Mouse (Mus musculus) stomach, postnatal 0 days (tissue): ENCODE data around the gene Cbarp. TPM values are rescaled to one million over a fixed set of nuclear protein-coding genes. Genes with fewer than 3 reads are reported as not detected.

Experiments
- ATAC-seq: fragments of 200-750 bp; cut with Nextera tagmentation; 2 replicates; pipeline ENCODE4 v1.8.0; 2017; ENCODE audit not compliant: low FRiP score, low TSS enrichment
- DNase-seq: peaks from one replicate; pipeline ENCODE4 v3.0.0-alpha.2; 2016; ENCODE audit warnings: low spot score
- H3K27ac ChIP-seq: fragments of 300-500 bp; sonication (generic); replicated peaks from 2 replicates; pipeline ENCODE4 v1.5.1; 2014; ENCODE audit warnings: mild to moderate bottlenecking, control low read depth
- H3K27me3 ChIP-seq: fragments of 300-500 bp; sonication (generic); 2 replicates; pipeline ENCODE4 v1.6.1; 2014; ENCODE audit warnings: low read length; ENCODE audit not compliant: control insufficient read depth, insufficient read depth
- H3K36me3 ChIP-seq: fragments of 300-500 bp; sonication (generic); 2 replicates; pipeline ENCODE4 v1.6.1; 2014; ENCODE audit warnings: low read length, mixed read lengths; ENCODE audit not compliant: control insufficient read depth, insufficient read depth
- H3K4me1 ChIP-seq: fragments of 300-500 bp; sonication (generic); replicated peaks from 2 replicates; pipeline ENCODE4 v1.6.1; 2014; ENCODE audit warnings: antibody characterized with exemption; ENCODE audit not compliant: control insufficient read depth, insufficient read depth
- H3K4me2 ChIP-seq: fragments of 300-500 bp; sonication (generic); replicated peaks from 2 replicates; pipeline ENCODE4 v1.6.1; 2014; ENCODE audit warnings: low read depth, mild to moderate bottlenecking, control low read depth, moderate library complexity
- H3K4me3 ChIP-seq: fragments of 300-500 bp; sonication (generic); 2 replicates; pipeline ENCODE4 v1.5.1; 2014; ENCODE audit warnings: low read depth, low read length, control low read depth
- H3K9ac ChIP-seq: fragments of 300-500 bp; sonication (generic); 2 replicates; pipeline ENCODE4 v1.6.1; 2014; ENCODE audit warnings: mild to moderate bottlenecking, low read length, control low read depth, mixed read lengths
- H3K9me3 ChIP-seq: fragments of 300-500 bp; sonication (generic); 2 replicates; pipeline ENCODE4 v1.6.1; 2016; ENCODE audit warnings: low read length; ENCODE audit not compliant: control insufficient read depth
- CTCF ChIP-seq: IDR thresholded peaks from 2 replicates; pipeline ENCODE4 v1.5.1; 2016; ENCODE audit warnings: antibody characterized with exemption, low read depth, mild to moderate bottlenecking, moderate library complexity
- EP300 ChIP-seq: optimal IDR thresholded peaks from 2 replicates; pipeline ENCODE3; 2016; ENCODE audit warnings: antibody characterized with exemption
- WGBS: fragments of 180-500 bp; shearing (Covaris S2); extraction: QIAGEN DNeasy Blood & Tissue Kit; methylation state at CpG from one replicate; pipeline ENCODE4 v1.1.7; 2014; 5-methylcytosine and 5-hydroxymethylcytosine counted together
- polyA plus RNA-seq: library from polyadenylated mRNA; unstranded; fragments of >200 nt; fragmentation: Nextera tagmentation; extraction: Ambion mirVana; gene quantifications from 2 replicates; pipeline ENCODE4 v1.2.1, GENCODE M21; 2015

The Cbarp gene
- polyA plus RNA-seq, 1 experiment from 2014 or later: 4.2 TPM

DNA sequence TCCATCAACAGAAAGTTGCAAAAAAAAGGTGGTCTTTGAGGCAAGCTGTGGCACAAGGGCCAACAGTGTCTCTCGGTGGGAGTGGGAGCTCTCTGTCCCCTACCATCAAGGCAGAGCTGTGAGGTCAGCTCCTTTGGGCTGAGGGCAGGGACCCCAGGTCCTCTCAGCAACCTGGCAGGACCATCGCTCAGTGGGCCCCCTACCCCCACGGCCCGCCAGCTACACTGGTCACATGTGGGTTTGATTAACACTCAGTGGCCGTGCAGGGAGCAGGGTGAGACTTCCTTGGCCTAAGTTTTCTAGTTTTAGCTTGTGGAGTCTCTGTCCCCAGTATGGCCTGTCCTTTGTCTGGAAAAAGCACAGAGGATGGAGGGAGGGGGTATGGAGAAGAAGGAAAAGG lies 40.2 kb upstream of the Cbarp start:
- no peaks in the 10 kb centered on the region for H3K9me3 ChIP-seq
- H3K4me3 ChIP-seq: no peak overlapping the region
- no peaks in the 10 kb centered on the region; the same call in 1 of the 2 replicates for H3K4me1 ChIP-seq
- H3K27ac ChIP-seq: no peak overlapping the region
- WGBS: 58% methylated on average over 5 of the region's 5 CpGs
- no peak for TF ChIP-seq CTCF
- TF ChIP-seq EP300: no peak
- H3K9ac ChIP-seq: no peak overlapping the region
- H3K4me2 ChIP-seq: no peak overlapping the region
- no peak for ATAC-seq
- DNase-seq: no peak
- no peaks in the 10 kb centered on the region for H3K36me3 ChIP-seq
- no peaks in the 10 kb centered on the region for H3K27me3 ChIP-seq

- TF ChIP-seq EP300 (no peak), CTCF (no peak)
- Histone ChIP-seq H3K4me3 (peak overlapping the region; percentile 62), H3K9ac (0 out of 2 replicates have a peak overlapping the region, but pooled peaks have one; percentile 8), H3K27me3 (no peaks in the 10 kb centered on the region), H3K27ac (no peak overlapping the region), H3K9me3 (no peaks in the 10 kb centered on the region), H3K4me1 (no peaks in the 10 kb centered on the region; the same call in 1 of the 2 replicates), H3K36me3 (no peaks in the 10 kb centered on the region), H3K4me2 (peak overlapping the region; percentile 69)
- 53% methylated on average over 6 of the region's 6 CpGs for WGBS
- ATAC-seq (no peak), DNase-seq (no peak)
Measured at GRCm38 (mm10) chr10:80180288-80180687, 39.7 kb upstream of the Cbarp start.

DNA sequence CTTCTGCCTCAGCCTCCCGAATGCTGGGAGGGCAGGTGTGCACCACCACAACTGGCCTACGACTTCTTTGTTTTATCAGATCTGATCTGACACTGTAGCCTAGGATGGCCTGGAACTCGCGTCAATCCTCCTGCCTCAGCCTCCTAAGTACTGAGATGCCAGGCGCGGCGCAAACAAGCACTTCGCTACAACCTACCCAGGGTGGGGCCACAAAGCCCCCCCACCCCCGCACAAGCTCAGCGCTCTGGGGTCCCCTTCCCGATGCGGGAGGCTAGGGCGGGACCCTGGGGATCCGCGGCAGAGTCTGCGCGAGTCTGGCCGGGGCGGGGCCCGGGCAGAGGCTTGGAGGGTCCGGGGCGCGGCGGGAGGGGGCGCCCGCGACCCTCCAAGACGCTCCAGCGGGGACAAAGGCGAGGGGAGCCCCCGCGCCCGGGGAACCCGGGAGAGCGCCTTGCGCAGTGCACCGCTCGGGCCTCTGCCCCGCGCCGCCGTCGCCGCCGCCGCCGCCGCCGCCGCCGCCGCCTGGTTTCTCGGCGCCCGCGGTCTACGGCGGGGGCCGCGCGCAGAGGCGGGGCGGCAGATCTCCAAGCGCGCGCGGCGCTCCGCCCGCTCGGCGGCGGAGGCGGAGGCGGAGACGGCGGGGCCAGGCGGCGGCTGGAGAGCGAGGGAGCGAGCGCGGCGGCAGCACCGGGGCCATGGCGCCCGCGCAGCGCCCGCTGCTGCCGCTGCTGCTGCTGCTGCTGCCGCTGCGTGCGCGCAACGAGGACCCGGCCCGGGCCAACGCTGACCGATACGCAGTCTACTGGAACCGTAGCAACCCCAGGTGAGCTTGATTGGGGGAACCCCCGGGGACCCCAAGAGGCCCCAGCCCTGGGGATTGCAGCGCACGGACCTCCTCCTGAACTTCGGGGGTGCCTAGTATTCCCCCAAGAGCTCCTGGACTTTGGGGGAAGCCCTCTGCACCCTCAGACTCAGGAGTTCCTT lies 38.7 kb upstream of the Cbarp start, which contains the start of gene Efna2:
Gene Efna2, plus strand, starts transcription at position 415 of the 984 bp plus-strand sequence.
- TF ChIP-seq CTCF (no peak), EP300 (no peak)
- peak; percentile 8; the same call in 1 of the 2 replicates for ATAC-seq

GRCm38 (mm10) chr10:80177441-80178279 lies 37.0 kb upstream of the Cbarp start:
- no peaks in the 10 kb centered on the region for H3K36me3 ChIP-seq
- TF ChIP-seq CTCF: no peak
- no peak for TF ChIP-seq EP300
- no peak for DNase-seq
- H3K27ac ChIP-seq: no peak overlapping the region
- no peak for ATAC-seq
- no peak overlapping the region for H3K4me2 ChIP-seq
- H3K9me3 ChIP-seq: no peaks in the 10 kb centered on the region
- H3K4me1 ChIP-seq: no peaks in the 10 kb centered on the region; the same call in 1 of the 2 replicates
- WGBS: 76% methylated on average over 7 of the region's 7 CpGs
- H3K9ac ChIP-seq: no peak overlapping the region
- H3K27me3 ChIP-seq: no peaks in the 10 kb centered on the region
- no peak overlapping the region for H3K4me3 ChIP-seq

More for the DNA sequence above, 38.7 kb upstream of the Cbarp start, which contains the start of gene Efna2:
- Histone ChIP-seq H3K9ac (peak within 1 kb of the TSS; percentile 71), H3K4me2 (peak within 1 kb of the TSS; percentile 69), H3K36me3 (no peaks in the 10 kb centered on the region), H3K27me3 (no peaks in the 10 kb centered on the region), H3K27ac (peak within 1 kb of the TSS; percentile 35; the same call in 1 of the 2 replicates), H3K4me3 (peak within 1 kb of the TSS; percentile 62), H3K4me1 (no peaks in the 10 kb centered on the region; the same call in 1 of the 2 replicates), H3K9me3 (no peaks in the 10 kb centered on the region)
- peak; percentile 57 for DNase-seq
- 3% methylated on average over 66 of the region's 106 CpGs for WGBS

GRCm38 (mm10) chr10:80176270-80176834 lies 35.7 kb upstream of the Cbarp start:
- no peaks in the 10 kb centered on the region for H3K9me3 ChIP-seq
- H3K27me3 ChIP-seq: no peaks in the 10 kb centered on the region
- DNase-seq: no peak
- H3K4me3 ChIP-seq: no peak overlapping the region
- no peak for ATAC-seq
- 82% methylated on average over 5 of the region's 5 CpGs for WGBS
- no peak overlapping the region for H3K9ac ChIP-seq
- peaks cover 10% of the 10 kb centered on the region for H3K36me3 ChIP-seq
- H3K27ac ChIP-seq: no peak overlapping the region
- no peak overlapping the region for H3K4me2 ChIP-seq
- H3K4me1 ChIP-seq: peaks cover 2% of the 10 kb centered on the region; the same call in 1 of the 2 replicates
- no peak for TF ChIP-seq CTCF
- TF ChIP-seq EP300: no peak
